Mouse (Mus musculus) hindbrain, embryonic 12.5 days (tissue): ENCODE results near the gene Cdnf. TPM values are rescaled to one million over a fixed set of nuclear protein-coding genes. Genes with fewer than 3 reads are reported as not detected.
A peak's percentile ranks its signal among the peaks of the same experiment; 100 is the strongest.

Experiments used
- ATAC-seq: fragments of 200-750 bp; cut with Nextera tagmentation; 2 replicates; pipeline ENCODE4 v1.8.0; 2017; ENCODE audit warnings: moderate TSS enrichment; ENCODE audit not compliant: low FRiP score
- H3K27ac ChIP-seq: fragments of 300-500 bp; sonication (generic); 2 replicates; pipeline ENCODE4 v1.5.1; 2016; ENCODE audit warnings: mild to moderate bottlenecking
- H3K27me3 ChIP-seq: fragments of 300-500 bp; sonication (generic); 2 replicates; pipeline ENCODE4 v1.6.1; 2016; ENCODE audit warnings: mild to moderate bottlenecking
- H3K36me3 ChIP-seq: fragments of 300-500 bp; sonication (generic); 2 replicates; pipeline ENCODE4 v1.6.1; 2016; ENCODE audit warnings: mild to moderate bottlenecking
- H3K4me1 ChIP-seq: fragments of 300-500 bp; sonication (generic); 2 replicates; pipeline ENCODE4 v1.6.1; 2016
- H3K4me2 ChIP-seq: fragments of 300-500 bp; sonication (generic); replicated peaks from 2 replicates; pipeline ENCODE4 v1.6.1; 2016; ENCODE audit warnings: mild to moderate bottlenecking
- H3K4me3 ChIP-seq: fragments of 300-500 bp; sonication (generic); 2 replicates; pipeline ENCODE4 v1.5.1; 2016; ENCODE audit warnings: mild to moderate bottlenecking
- H3K9ac ChIP-seq: fragments of 300-500 bp; sonication (generic); 2 replicates; pipeline ENCODE4 v1.6.1; 2016; ENCODE audit warnings: mild to moderate bottlenecking, moderate library complexity
- H3K9me3 ChIP-seq: fragments of 300-500 bp; sonication (generic); replicated peaks from 2 replicates; pipeline ENCODE4 v1.6.1; 2016; ENCODE audit warnings: mild to moderate bottlenecking
- WGBS: fragments of 180-500 bp; shearing (Covaris S2); methylation state at CpG from one replicate; pipeline ENCODE4 v1.1.7; 2016; 5-methylcytosine and 5-hydroxymethylcytosine counted together
- polyA plus RNA-seq: library from polyadenylated mRNA; unstranded; fragments of >200 nt; fragmentation: Nextera tagmentation; extraction: Ambion mirVana; gene quantifications from 2 replicates; pipeline ENCODE4 v1.2.1, GENCODE M21; 2016

Gene Cdnf
- 0.14 and 0.28 TPM in 2 replicates for polyA plus RNA-seq

DNA sequence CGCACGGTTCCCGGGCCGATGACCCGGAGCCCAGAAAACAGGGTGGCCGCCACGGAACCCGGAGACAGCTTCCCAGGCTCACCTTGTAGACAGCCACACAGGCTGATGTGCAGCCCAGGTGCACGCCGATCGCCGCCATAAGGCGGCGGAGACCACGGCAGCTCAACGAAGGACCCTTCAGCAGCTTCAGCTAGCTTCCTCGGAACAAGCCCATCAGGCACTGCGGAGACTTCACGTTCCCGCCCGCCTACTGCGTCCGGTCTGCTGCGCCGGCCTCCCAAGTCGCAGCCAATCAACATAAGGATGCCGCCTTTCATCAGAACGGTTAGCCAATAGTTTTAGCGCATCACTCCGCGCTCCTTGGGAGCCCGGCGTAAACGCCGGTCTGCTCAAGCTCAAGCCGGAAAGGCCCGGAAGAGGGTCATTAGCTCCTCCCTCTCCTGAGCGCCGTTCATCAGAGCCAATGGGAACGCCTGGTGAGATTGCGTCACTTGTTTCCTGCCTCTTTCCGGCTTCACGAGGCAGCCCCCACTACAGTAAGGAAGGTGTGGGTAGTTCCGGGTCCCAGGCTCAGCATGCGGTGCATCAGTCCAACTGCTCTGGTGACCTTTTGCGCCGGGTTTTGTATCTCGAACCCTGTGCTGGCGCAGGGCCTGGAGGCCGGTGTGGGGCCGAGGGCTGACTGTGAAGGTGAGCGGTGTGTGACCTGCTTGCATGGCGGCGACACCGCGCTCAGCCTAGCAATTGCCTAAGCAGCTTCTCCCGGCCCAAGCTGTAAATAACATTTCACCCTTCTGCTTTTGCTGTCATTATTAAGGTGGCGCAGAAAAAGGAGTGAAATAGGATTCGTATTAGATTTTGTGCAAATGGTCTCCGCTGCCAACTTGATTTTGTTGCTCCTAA, at the start of gene Cdnf, which contains the start of the genes Gm45902 and Hspa14:
Gene Cdnf (plus strand): TSS at position 479 of the 903 bp plus-strand sequence.
Gene Gm45902 (minus strand): TSS at position 239 of the 903 bp plus-strand sequence.
Gene Hspa14 (minus strand): TSS at position 263 of the 903 bp plus-strand sequence.
- H3K36me3 ChIP-seq = peaks cover 18% of the 10 kb centered on the region
- peak; percentile 100 for ATAC-seq
- under 1% methylated on average over 60 of the region's 60 CpGs for WGBS

GRCm38 (mm10) chr2:3473891-3474290, 38.9 kb upstream of the Cdnf start:
- under 1% methylated on average over 12 of the region's 12 CpGs for WGBS
- peak overlapping the region; percentile 83 for H3K9ac ChIP-seq
- H3K27ac ChIP-seq = peak overlapping the region; percentile 93
- H3K27me3 ChIP-seq = no peaks in the 10 kb centered on the region
- peaks cover 5% of the 10 kb centered on the region; the same call in 1 of the 2 replicates for H3K36me3 ChIP-seq
- ATAC-seq = no peak
- peak overlapping the region; percentile 70 for H3K4me2 ChIP-seq
- peaks cover 17% of the 10 kb centered on the region for H3K4me1 ChIP-seq
- H3K9me3 ChIP-seq = no peaks in the 10 kb centered on the region
- H3K4me3 ChIP-seq = peak overlapping the region; percentile 95

More for the DNA sequence above, at the start of gene Cdnf, which contains the start of the genes Gm45902 and Hspa14:
- Histone ChIP-seq H3K4me2 (peak within 1 kb of the TSS; percentile 94), H3K27ac (peak within 1 kb of the TSS; percentile 82), H3K4me1 (peaks cover 13% of the 10 kb centered on the region), H3K27me3 (no peaks in the 10 kb centered on the region), H3K4me3 (peak within 1 kb of the TSS; percentile 87), H3K9me3 (no peaks in the 10 kb centered on the region), H3K9ac (peak within 1 kb of the TSS; percentile 88)

DNA sequence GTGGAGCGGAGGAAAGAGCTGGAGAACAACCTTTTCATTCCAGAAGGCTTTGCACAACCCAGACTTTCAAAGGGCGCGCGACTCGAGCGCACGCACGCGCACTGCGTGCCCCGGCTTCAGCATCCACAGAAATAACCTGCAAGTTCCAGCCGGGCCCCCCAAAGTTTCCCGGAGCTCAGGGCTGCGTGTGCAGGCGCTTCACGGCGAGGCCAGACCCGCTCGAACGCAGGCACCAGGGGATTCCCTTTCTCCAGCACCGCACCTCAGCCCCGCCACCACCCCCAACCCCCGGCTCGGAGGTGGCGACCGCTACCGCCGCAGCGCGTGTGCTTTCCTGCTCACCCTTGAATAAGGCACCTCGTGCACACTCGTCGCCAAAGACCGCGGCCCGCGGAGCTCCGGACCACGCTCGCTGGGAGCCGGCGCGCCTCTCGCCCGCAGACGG, 38.4 kb upstream of the Cdnf start:
- peak overlapping the region; percentile 95 for H3K4me3 ChIP-seq
- peaks cover 17% of the 10 kb centered on the region for H3K4me1 ChIP-seq
- H3K36me3 ChIP-seq = peaks cover 5% of the 10 kb centered on the region; the same call in 1 of the 2 replicates
- peak overlapping the region; percentile 93 for H3K27ac ChIP-seq
- no peaks in the 10 kb centered on the region for H3K9me3 ChIP-seq
- peak overlapping the region; percentile 83 for H3K9ac ChIP-seq
- ATAC-seq = peak; percentile 85
- no peaks in the 10 kb centered on the region for H3K27me3 ChIP-seq
- under 1% methylated on average over 46 of the region's 46 CpGs for WGBS
- H3K4me2 ChIP-seq = peak overlapping the region; percentile 70

DNA sequence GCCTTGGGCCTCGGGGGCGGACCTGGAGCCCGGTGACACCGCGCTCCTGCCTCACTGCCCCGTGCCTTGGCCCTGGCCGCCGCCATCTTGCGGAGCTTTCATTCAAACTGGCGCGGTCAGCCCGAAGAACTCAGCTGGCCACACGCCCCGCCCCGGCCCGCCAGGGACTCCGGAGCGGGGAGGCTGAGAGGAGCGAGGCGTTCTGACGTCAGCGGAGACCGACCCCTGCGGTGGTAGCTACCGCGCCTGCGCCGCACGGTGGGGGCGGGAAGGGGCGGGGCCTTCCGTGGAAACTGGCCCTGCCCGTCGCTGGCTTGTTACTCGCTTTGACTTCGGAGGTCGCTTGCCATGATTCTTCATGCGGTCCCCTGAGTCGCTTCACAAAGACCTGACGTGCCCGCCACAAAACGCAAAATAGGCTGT, 38.0 kb upstream of the Cdnf start, which contains the start of gene Suv39h2:
Gene Suv39h2 (minus strand): TSS at position 171 of the 423 bp plus-strand sequence.
- peaks cover 5% of the 10 kb centered on the region; the same call in 1 of the 2 replicates for H3K36me3 ChIP-seq
- peak within 1 kb of the TSS; percentile 95 for H3K4me3 ChIP-seq
- peak within 1 kb of the TSS; percentile 83 for H3K9ac ChIP-seq
- peak; percentile 97 for ATAC-seq
- H3K27ac ChIP-seq = peak within 1 kb of the TSS; percentile 93
- H3K4me1 ChIP-seq = peaks cover 17% of the 10 kb centered on the region
- no peaks in the 10 kb centered on the region for H3K27me3 ChIP-seq
- H3K9me3 ChIP-seq = no peaks in the 10 kb centered on the region
- H3K4me2 ChIP-seq = peak within 1 kb of the TSS; percentile 70
- WGBS = 0% methylated on average over 42 of the region's 42 CpGs

GRCm38 (mm10) chr2:3475746-3476251, 37.0 kb upstream of the Cdnf start:
- Histone ChIP-seq H3K9ac (peak overlapping the region; percentile 57; the same call in 1 of the 2 replicates), H3K4me2 (peak overlapping the region; percentile 70; the same call in 1 of the 2 replicates)
- WGBS = 60% methylated on average over 3 of the region's 3 CpGs

GRCm38 (mm10) chr2:3480239-3480638, 32.6 kb upstream of the Cdnf start:
- H3K27ac ChIP-seq = no peak overlapping the region
- H3K9ac ChIP-seq = no peak overlapping the region
- H3K4me1 ChIP-seq = peaks cover 6% of the 10 kb centered on the region; the same call in 1 of the 2 replicates
- no peaks in the 10 kb centered on the region for H3K36me3 ChIP-seq
- H3K4me3 ChIP-seq = no peak overlapping the region
- no peaks in the 10 kb centered on the region for H3K27me3 ChIP-seq
- H3K4me2 ChIP-seq = no peak overlapping the region
- WGBS = 82% methylated on average over 3 of the region's 3 CpGs
- no peaks in the 10 kb centered on the region for H3K9me3 ChIP-seq
- ATAC-seq = no peak

More at GRCm38 (mm10) chr2:3475746-3476251, 37.0 kb upstream of the Cdnf start:
- Histone ChIP-seq H3K4me1 (peaks cover 17% of the 10 kb centered on the region), H3K27ac (no peak overlapping the region), H3K4me3 (no peak overlapping the region), H3K36me3 (no peaks in the 10 kb centered on the region), H3K9me3 (no peaks in the 10 kb centered on the region), H3K27me3 (no peaks in the 10 kb centered on the region)
- ATAC-seq = no peak

DNA sequence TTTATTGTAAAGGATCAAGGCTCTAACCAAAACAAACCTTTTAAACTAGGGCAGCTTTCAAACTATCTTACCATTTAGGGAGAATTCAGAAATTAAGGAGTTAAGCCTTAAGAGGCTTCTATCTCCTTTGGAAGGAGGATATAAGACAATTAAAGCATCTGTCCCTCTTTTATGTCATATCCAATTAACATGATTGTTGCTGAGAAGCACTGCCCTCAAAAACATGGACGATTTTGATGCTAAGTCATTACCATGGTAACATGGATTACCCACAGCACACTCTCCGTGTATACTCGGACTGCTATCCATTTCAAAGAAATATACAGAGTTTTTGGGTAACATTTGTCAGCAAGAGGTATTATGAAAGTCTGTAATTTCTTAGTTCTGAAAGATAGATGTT, 23.0 kb upstream of the Cdnf start:
- H3K9me3 ChIP-seq = no peaks in the 10 kb centered on the region
- ATAC-seq = no peak
- H3K4me2 ChIP-seq = no peak overlapping the region
- no peaks in the 10 kb centered on the region for H3K4me1 ChIP-seq
- 88% methylated on average over 3 of the region's 3 CpGs for WGBS
- H3K9ac ChIP-seq = no peak overlapping the region
- no peak overlapping the region for H3K4me3 ChIP-seq
- no peaks in the 10 kb centered on the region for H3K27me3 ChIP-seq
- H3K36me3 ChIP-seq = peaks cover 38% of the 10 kb centered on the region
- no peak overlapping the region for H3K27ac ChIP-seq

DNA sequence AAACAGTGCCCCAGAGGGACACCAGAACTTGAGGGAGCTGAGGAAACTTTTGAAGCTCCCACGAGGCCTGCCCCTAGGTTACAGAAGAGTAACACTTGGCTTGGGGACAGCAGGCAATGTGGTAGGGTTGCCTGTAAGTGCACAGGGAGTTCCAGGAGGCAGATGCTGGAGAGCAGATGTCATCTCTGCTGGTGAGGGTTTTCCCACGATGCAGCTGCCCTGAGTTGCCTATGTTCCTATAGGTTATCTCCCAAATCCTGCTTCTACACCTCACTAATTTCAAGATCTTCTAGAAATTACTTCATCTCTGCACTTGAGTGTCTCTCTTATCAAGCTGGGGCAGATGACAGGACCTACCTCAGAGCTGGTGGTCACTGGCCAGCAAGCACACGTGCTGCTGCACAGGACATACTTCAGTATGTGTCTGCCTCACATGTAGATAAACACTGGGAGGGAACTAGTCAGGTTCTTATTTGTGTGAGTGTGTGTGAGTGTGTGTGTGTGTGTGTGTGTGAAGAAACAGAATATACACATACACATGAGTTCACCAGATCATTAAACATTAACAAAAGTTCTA, 18.9 kb upstream of the Cdnf start:
- WGBS = 88% methylated on average over 3 of the region's 3 CpGs
- Histone ChIP-seq H3K4me3 (no peak overlapping the region), H3K9me3 (no peaks in the 10 kb centered on the region), H3K4me2 (no peak overlapping the region), H3K36me3 (peaks cover 69% of the 10 kb centered on the region), H3K27me3 (no peaks in the 10 kb centered on the region), H3K4me1 (no peaks in the 10 kb centered on the region), H3K27ac (no peak overlapping the region), H3K9ac (no peak overlapping the region)
- ATAC-seq = no peak

- no peak for ATAC-seq
- WGBS = 93% methylated on average over 6 of the region's 6 CpGs
- H3K4me1 ChIP-seq = no peaks in the 10 kb centered on the region
- no peaks in the 10 kb centered on the region for H3K9me3 ChIP-seq
- no peaks in the 10 kb centered on the region for H3K27me3 ChIP-seq
- H3K4me2 ChIP-seq = no peak overlapping the region
- no peak overlapping the region for H3K4me3 ChIP-seq
- H3K9ac ChIP-seq = no peak overlapping the region
- H3K27ac ChIP-seq = no peak overlapping the region
- peaks cover 65% of the 10 kb centered on the region for H3K36me3 ChIP-seq
These were observed 13.3 kb upstream of the Cdnf start for GRCm38 (mm10) chr2:3499543-3499942.

- peaks cover 58% of the 10 kb centered on the region for H3K36me3 ChIP-seq
These were observed 11.9 kb upstream of the Cdnf start for GRCm38 (mm10) chr2:3500886-3501285.

DNA sequence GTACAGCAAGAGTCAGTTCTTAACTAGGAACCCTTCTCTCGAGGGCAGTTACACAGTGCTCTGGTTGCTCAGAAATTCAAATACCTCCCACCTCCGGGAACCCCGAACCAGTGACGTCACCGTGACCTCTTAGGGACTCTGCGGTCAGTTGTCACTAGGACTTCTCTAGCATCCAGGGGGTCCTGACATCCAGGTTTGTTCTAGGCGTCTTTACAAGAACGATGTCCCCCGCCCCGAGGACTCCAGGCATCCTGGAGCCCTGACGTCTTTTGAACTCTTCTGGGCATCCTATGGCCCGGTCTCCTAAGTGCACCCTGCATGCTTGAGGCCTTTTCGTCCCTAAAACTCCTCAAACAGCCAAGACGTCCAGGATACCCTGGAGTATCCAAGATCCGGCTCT, 754 bp upstream of the Cdnf start:
- Histone ChIP-seq H3K27ac (peak overlapping the region; percentile 82), H3K9me3 (no peaks in the 10 kb centered on the region), H3K4me2 (peak overlapping the region; percentile 94), H3K4me3 (peak overlapping the region; percentile 87), H3K4me1 (peaks cover 13% of the 10 kb centered on the region), H3K27me3 (no peaks in the 10 kb centered on the region), H3K36me3 (peaks cover 21% of the 10 kb centered on the region), H3K9ac (peak overlapping the region; percentile 88)
- no peak for ATAC-seq
- under 1% methylated on average over 15 of the region's 15 CpGs for WGBS

More at GRCm38 (mm10) chr2:3500886-3501285, 11.9 kb upstream of the Cdnf start:
- no peak for ATAC-seq
- Histone ChIP-seq H3K4me2 (no peak overlapping the region), H3K9ac (no peak overlapping the region), H3K27me3 (no peaks in the 10 kb centered on the region), H3K9me3 (no peaks in the 10 kb centered on the region), H3K27ac (no peak overlapping the region), H3K4me3 (no peak overlapping the region), H3K4me1 (no peaks in the 10 kb centered on the region)
- WGBS = 97% methylated on average over 5 of the region's 5 CpGs

DNA sequence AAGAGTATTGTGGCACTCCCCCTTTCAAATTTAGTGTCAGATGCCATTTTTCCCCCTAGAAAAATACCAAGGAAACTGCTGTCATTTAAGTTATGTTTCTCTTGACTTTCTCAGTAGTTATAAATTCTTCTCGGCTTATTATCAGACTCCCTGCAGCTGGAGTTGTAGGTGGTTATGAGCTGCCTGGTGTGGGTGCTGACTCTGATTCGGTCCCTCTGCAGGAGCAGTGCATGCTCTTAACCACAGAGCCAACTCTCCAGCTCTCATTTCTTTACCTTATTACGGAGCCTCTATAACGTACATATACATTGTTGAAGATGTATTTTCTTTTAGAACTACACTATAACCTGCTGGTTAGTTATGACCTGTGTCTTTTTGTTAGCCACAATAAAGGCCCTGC, 9.7 kb downstream of the Cdnf start:
- no peak for ATAC-seq
- H3K9me3 ChIP-seq = no peaks in the 10 kb centered on the region
- H3K4me3 ChIP-seq = no peak overlapping the region
- H3K27ac ChIP-seq = no peak overlapping the region
- H3K27me3 ChIP-seq = no peaks in the 10 kb centered on the region
- H3K9ac ChIP-seq = no peak overlapping the region
- no peak overlapping the region for H3K4me2 ChIP-seq
- 81% methylated on average over 4 of the region's 4 CpGs for WGBS
- no peaks in the 10 kb centered on the region for H3K4me1 ChIP-seq
- H3K36me3 ChIP-seq = no peaks in the 10 kb centered on the region
